Mouse (Mus musculus): ENCODE results near the gene Nudt8.
"Not testable (repeated sequence)": the region's sequence is repeated elsewhere in the genome, so short reads cannot be mapped to it uniquely, and the experiment has no call there.

The Nudt8 gene

DNA sequence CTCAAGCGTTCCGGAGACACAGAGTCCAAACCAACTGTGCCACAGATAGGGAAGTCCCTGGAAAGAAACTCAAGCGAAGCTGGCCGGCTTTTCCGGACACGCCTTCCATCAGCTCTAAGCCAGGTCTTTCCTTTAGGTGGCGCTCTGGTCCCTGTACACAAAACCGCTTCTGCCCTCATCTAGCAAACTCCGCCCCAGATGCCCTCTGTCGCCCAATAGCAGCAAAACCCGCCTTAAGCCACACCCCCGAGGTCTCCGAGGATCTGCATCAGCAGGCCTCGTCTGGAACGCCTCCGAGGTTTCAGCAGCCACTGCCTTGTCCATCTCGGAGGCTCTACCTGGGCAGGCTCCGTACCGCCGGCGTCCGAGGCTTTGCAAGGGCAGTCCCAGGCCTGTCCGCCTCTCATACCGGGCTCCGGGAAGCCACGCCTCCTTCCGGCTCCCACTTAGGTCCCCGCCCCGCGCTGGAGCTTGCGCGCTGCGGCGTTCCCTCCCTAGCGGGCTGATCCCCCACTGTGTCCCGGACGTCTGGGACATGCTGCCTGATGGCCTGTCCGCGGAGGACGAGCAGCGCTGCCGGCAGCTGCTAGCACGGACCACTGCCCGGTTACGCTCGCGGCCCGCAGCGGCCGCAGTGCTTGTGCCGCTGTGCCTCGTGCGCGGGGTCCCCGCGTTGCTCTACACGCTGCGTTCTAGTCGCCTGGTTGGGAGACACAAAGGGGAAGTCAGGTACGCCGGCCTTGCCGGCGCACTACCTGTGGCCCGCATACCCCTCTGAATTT lies at the start of gene Nudt8, which contains the start of gene Gm49405:
TSS of gene Nudt8 (plus strand) at position 462 of the 782 bp plus-strand sequence.
TSS of gene Gm49405 (plus strand) at position 508 of the 782 bp plus-strand sequence.
- peak; percentile 96 for DNase-seq (ENCODE audit: low spot score in 2 of 2)

DNA sequence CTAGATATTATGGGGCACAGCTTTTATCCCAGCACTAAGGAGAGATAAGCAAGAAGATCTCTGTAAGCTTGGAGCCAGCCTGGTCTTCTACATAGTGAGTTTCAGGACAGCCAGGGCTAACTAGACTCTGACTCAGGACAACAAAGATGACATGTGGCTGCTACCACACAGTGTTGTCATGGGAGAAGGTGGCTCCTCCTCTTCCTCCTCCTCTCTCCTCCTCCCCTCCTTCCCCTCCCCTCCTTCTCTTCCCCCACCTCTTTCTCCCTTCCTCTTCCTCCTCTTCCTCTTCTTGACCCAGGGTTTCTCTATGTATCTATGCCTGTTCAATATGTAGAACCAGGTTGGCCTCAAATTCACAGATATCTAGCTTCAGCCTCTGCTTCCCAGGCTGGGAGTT lies 48.9 kb upstream of the Nudt8 start:
- no peak for DNase-seq (ENCODE audit: low spot score in 2 of 2)

DNA sequence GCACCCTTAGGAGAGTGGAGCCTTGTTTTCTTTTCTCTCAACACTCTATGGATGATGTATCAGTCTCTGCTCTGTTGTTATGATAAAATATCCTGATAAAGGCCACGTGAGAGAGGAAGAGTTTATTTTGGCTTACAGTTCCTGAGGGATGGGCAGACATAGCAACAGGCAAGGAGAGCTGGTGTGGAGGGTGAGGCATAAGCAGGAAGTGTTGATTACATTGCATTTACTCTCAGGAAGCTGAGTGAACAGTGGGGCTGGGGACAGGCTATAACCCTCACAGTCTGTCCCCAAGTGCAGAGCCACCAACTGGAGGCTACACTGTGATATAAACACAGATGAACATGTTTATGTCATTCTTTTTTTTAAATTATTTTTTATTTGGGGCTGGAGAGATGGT lies 48.3 kb upstream of the Nudt8 start:
- DNase-seq (ENCODE audit: low spot score in 2 of 2), result no peak

DNA sequence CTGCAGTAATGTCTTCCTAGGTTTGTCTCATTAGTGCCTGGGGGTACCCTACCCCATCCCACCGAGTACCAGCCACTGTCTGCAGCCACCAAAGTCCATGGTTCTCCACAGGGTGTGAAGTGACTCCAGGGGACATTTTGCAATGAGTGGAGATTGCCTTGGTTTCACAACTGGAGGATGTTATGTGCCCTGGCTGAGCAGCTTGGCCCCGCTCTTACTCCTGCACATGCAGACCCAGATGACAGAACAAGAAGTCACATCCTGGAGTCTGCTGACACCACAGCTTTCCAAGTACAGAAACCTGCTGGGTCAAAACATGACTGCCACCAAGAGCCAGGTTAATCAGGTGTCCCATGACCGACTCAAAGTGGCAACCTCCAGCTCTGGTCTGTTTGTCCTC lies 45.3 kb upstream of the Nudt8 start:
- no peak for DNase-seq (ENCODE audit: low spot score in 2 of 2)

DNA sequence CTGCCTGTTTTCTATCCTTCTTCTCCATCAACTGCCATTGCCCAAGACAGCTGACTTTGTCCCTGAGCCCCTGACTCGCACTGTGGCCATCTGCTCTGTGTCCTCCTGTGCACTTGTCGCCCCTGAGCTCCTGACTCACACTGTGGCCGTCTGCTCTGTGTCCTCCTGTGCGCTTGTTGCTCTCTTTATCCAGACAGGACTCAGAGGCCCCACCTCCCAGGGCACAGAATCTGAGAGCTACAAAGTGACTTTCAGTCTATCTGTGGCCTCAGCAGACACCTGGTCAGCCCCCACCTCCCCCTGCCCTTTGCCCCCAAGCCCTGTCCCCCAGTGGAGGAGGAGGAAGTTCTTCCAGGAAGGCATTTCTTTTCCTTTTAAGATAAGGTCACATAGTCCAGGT lies 44.6 kb upstream of the Nudt8 start:
- no peak for DNase-seq (ENCODE audit: low spot score in 2 of 2)

DNA sequence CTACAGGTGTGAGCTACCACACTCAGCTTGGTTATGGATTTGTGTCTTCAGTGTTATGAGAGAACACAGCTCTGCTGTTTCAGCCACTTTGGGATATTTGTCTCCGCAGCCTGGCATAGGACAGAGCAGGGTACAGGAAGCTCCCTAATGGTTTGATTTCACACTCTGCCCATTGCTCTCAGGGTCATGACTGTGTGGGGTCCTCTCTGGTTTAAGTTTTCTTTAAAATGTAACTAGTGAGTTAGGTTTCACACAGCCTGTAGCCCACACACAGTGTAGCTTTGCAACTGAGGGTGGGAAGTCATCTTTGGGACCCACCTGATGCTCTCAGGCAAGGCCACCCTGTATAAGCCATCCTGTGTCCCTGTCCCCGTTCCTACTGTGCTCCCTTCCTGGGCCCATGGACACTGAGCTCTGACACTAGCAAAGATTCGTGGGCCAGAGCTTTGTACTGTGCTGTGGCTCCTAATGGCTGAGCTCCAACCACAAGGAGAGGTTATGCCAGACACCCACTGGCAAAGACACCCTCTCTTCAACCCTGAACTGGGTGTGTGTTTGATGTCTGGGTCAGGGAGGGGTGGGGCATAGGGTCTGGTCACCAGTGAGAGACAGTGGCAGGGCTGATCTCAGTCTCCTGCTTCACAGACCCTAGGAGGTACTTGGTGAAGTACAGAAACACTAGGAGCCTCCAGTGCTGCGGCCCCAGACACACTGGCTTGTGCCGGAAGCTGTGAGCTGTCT lies 42.9 kb upstream of the Nudt8 start:
- not testable (repeated sequence) for DNase-seq (ENCODE audit: low spot score in 2 of 2)

DNA sequence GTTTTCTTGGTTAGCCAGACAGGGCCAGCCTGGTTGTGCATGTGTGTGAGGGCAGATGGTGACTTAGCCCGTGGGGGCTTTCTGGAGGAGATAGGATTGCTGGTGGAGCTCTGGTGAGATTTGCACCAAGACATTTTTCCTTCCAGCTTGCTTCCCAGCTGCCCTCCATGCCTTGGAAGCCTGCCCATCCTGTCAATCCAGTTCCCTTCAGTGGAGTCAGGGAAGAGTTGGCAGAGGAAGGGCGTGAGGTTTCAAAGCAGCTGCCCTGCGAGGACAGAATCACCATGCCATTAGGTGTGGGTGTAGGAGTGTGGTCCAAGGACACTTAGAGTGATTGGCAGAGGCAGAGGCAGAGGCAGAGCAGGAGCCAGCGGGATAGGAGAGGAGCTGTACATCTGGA lies 41.9 kb upstream of the Nudt8 start, which contains the start of gene Aldh3b3:
TSS of gene Aldh3b3 (plus strand) at position 176 of the 400 bp plus-strand sequence.
- no peak for DNase-seq (ENCODE audit: low spot score in 2 of 2)

DNA sequence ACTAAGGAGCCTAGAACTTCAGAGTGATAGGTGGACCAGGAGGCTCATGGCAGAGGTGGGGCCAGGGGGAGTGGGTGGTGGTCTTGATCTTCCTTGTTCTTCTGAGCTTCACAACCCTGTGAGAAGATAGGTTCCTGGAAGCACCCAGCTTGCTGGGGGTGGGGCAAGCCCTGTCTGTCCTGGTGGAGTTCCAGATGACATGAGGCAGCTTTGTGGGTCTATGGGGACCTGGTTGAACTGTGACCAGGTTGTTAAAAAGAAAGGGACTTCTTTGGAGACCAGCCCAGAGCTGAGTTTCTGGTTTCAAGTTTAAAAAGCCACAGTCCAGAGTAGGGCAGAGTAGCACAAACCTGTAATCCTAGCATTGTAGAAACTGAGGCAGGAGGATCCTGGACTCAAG lies 41.4 kb upstream of the Nudt8 start:
- DNase-seq (ENCODE audit: low spot score in 2 of 2), result no peak

DNA sequence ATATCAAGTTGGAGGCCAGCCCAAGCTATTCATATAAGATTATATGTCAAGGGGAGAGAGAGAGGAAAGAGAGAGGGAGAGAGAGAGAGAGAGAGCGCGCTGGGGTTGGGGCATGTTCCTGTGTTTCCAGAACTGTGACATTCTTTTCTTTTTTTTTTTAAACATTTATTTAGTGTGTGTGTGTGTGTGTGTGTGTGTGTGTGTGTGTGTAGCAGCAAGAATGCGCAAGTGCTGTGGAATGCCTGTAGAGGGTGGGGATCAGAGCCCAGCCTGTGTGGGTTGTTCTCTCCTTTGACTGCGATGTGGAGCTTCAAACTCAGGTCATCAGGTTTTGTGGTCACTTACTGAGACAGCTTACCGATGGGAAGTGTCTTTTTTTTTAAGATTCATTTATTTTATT lies 40.2 kb upstream of the Nudt8 start:
- no peak for DNase-seq (ENCODE audit: low spot score in 2 of 2)

DNA sequence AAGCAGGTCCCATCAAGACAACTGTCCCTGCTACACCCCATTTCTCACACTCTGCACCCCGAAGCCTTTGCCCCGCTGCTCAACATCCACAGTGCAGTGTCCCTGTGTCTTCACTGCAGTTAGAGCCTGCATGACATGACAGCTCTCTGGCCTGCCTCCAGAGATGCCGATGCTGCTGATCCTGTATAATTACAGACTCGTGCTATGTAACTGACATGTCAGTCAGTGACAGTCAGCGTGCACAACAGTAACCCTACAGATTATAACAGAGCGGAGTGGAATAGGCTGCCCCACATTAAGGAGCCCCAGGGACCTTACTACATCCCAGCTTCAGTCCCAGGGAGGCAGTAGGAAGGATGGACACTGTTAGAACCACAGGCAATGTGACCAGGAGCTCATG lies 38.6 kb upstream of the Nudt8 start:
- not testable (repeated sequence) for DNase-seq (ENCODE audit: low spot score in 2 of 2)

DNA sequence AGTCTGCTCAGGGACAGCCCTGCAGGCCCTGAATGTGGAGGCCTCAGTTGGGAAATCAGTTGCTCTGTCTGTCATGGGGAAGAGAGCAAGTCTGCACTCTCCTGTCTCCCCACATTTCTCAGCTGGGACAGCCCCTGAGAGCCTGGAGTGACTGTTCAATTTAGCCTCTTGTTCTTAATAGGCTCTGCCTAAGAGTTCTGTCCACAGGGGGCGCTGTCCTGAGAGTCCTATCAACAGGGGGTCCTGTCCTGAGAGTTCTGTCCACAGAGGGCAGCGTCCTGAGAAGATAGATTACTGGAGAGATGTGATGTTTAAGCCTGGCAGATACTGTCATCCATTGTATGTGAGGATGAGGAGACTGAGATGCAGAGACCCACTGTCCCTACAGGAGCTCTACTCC lies 37.9 kb upstream of the Nudt8 start:
- no peak for DNase-seq (ENCODE audit: low spot score in 2 of 2)

DNA sequence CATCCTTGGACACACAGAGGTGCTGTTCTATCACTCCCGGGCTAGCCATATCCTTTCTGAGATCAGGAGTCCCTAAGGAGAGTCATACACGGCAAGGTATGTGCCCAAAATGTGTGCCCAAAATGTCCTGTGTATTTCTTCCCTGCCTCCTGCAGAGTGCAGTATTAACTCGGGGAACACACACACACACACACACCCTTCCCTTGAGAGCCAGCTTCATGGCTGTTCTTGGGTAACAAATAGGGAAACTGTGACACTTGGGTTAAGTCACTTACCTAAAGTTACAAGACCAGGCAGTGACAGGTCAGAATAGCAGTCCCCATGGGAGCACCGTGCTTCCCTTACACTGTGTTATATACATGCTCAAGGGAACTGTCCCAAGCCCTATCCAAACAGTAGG lies 36.4 kb upstream of the Nudt8 start:
- no peak for DNase-seq (ENCODE audit: low spot score in 2 of 2)

DNA sequence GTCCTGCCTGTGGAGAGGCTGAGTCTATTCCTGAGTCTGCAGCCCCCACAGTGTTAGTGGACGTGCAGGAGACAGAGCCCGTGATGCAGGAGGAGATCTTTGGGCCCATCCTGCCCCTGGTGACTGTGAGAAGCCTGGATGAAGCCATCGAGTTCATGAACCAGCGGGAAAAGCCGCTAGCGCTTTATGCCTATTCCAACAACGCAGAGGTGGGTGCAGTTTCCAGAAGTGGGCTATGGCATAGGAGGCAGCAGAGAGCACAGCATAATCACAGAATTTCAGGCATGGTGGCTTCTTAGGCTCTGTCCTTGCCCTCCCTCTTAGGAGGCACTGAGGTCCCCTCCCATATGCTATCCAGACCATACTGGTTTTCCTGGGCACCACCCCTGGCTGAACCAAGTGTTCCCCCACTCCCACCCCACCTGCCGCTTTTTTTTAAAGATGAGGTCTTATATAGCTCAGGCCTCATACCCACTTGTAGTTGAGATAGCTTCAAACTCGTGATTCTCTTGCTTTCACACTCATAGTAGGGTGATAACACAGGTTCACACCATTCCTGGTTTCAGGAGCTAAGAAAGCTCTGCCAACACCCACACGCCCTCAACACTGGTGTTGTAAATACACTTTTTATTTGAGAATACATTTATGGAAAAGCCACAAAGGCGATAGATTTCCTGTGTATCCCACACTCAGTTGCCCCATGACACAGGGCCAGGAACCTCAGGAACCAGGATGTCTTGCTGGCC lies 33.9 kb upstream of the Nudt8 start:
- DNase-seq (ENCODE audit: low spot score in 2 of 2), result no peak

DNA sequence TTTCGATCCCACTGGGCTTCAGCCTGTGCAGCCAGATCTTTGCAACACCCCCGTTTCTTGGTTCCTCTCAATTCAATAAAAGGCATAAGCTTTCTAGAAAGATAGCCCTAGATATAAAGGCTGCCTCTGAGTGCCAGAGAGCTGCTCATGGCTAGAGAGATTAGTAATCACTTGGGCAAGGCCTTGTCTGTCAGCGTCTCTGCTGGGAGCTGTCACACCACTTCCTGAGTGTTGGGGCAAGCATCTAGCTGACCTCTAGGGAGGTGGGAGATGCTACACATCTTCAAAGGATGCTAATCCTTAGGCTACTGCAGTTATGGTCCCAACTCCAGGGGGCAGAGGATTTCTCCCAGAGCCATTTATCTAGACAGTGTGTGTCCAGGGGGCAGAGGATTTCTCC lies 33.1 kb upstream of the Nudt8 start:
- no peak for DNase-seq (ENCODE audit: low spot score in 2 of 2)

DNA sequence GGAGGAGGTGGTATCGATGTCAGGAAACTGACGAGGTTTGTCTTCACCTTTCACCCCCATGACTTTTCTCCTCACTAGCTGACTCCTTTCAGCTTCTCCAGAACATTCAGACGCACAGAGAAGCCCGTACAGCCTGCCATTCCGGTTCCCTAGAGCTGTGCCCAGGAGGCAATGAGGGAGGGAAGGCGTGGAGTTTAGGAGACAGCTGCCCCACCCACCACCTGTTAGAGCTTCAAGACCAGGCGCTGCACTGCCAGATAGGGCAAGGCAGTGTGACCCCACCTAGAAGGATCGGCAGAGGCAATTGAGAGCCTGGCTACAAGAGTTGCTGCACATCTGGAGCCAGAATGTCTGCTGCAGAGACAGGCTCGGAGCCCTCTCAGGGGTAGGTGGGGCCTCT lies 28.2 kb upstream of the Nudt8 start, which contains the start of gene Aldh3b2:
TSS of gene Aldh3b2 (plus strand) at position 100 of the 400 bp plus-strand sequence.
- DNase-seq (ENCODE audit: low spot score in 2 of 2), result peak in 1 of 2 experiments; percentile 25

DNA sequence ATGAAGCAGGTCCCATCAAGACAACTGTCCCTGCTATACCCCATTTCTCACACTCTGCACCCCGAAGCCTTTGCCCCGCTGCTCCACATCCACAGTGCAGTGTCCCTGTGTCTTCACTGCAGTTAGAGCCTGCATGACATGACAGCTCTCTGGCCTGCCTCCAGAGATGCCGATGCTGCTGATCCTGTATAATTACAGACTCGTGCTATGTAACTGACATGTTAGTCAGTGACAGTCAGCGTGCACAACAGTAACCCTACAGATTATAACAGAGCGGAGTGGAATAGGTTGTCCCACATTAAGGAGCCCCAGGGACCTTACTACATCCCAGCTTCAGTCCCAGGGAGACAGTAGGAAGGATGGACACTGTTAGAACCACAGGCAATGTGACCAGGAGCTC lies 25.8 kb upstream of the Nudt8 start:
- not testable (repeated sequence) for DNase-seq (ENCODE audit: low spot score in 2 of 2)

DNA sequence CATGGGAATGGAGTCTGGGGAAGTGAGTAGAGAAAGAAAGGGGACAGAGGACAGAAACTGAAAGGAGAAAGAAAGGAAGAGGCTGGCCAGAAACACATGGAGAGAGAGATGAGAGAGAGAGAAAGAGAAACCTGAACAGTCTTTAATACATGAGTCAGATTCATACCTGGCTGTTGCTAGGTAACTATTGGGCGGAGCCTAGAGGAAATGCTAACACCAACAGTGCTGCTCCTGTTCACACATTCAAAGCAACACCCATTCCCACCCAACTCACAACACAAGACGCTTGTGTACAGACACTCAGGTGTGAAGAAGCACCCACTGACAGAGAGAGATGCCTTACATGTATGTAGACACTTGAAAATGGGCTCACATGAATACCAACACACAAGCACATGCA lies 24.5 kb upstream of the Nudt8 start:
- DNase-seq (ENCODE audit: low spot score in 2 of 2), result no peak

DNA sequence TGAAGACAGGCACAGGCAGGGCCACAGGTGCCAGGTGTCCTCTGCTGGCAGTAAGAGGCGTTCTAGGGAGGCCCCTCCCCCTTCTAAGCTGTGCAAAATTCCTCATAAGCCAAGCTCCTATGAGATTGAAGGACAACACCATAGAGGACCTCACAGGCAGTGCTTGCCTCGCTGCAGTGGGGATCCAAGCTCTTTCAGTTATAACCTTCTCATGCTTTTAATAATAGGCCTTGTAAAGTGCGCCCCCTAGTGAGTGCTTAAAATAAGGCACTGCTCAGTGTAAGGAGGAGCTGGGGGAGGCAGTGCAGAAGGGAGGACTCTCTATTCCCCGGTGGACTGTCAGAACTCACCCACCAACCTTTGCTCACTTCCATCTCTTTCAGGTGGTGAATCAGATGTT lies 20.1 kb upstream of the Nudt8 start:
- DNase-seq (ENCODE audit: low spot score in 2 of 2), result peak; percentile 76 to 90

DNA sequence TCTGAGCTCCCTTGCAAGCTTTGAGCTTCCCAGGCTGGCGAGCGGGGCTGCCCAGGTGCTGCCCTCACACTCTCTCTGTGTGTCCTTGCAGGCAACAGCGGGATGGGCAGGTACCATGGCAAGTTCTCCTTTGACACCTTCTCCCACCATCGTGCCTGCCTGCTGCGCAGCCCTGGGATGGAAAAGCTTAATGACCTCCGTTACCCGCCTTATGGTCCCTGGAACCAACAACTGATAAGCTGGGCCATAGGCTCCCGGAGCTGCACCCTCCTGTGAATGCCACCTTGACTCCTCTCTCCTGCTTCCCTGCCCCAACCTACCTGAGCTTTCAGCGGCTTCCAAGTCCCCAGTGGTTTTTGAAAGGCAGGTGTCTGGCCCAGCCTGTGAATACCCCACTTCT lies 19.5 kb upstream of the Nudt8 start:
- DNase-seq (ENCODE audit: low spot score in 2 of 2), result no peak

DNA sequence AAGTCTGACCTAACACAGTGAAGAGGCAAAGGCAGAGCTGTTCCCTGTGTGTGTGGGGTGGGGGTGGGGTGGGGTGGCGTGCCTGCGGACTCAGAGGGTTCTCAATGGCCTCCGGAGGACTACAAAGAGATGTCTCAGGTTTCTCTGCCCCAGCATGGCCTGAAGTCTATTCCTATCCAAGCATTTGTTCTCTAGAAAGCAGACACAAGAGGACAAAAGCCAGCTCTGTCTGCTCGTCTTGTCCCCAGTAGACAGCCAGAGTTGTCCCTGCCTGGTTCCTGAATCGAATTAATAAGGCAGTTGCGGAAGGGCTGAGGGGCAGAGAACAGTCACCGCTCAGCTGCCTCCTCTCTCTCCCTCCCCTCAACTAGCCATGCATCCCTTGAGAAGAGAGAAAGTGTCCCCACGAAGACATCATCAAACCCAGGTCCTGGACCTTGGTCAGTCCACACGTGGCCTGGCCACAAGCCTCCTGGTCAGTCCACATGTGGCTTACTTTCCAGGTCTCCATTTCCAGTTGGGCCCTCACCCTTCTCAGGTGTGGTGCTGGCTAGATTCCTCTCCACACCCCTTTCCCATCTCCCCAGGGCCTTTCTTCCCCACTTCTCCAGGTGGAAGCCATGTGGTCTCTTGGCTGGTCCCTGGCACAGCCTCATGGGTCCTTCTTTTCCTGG lies 16.7 kb upstream of the Nudt8 start:
- no peak for DNase-seq (ENCODE audit: low spot score in 2 of 2)

DNA sequence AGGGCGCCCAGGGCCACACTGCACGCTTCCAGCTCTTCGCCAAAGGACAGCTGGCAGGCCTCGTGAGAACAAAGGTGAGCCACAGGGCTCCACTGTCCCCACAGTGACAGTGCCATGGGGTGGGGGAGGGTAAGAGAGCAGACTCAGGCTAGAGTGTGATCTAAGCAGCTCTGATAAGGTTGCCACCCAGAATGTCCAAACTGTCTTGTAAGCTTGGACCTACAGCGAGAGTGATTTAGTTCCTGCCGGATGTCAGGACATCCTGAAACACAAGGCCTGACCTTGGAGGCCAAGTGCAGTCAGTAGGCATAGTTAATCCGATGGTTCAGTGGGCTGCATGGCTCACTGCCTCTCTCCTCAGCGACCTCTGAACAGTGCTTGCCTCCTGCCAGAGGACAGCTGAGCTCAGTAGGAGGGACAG lies 15.1 kb upstream of the Nudt8 start:
- no peak for DNase-seq (ENCODE audit: low spot score in 2 of 2)

DNA sequence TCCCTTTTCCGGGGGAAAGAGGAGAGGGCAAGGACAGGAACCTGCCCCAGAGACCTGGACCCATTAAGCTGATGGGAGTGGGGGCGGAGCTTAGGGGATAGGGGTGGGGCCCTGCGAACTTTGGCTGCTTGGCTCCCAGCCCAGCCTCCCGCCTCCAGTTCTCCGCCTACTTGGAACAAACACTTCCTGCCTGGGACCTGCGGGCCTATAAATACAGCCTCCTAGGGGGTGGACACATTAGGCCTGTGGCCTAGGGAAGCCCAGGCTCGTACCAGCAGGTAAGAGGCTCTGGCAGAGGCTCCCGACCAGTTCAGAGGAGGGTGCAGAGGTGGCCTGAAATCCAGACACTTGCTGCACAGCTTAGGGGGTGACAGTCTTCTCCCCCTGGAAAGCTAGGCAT lies 14.0 kb upstream of the Nudt8 start, which contains the start of gene Acy3:
TSS of gene Acy3 (plus strand) at position 237 of the 400 bp plus-strand sequence.
- DNase-seq (ENCODE audit: low spot score in 2 of 2), result peak in 1 of 2 experiments; percentile 57

Data from spleen, postnatal 4 days (tissue).